Mouse (Mus musculus) neural tube, postnatal 0 days (tissue): ENCODE data around the gene Gm13287. TPM values are rescaled to one million over a fixed set of nuclear protein-coding genes. Genes with fewer than 3 reads are reported as not detected.

Experiments
- polyA plus RNA-seq: library from polyadenylated mRNA; unstranded; fragments of >200 nt; fragmentation: Nextera tagmentation; extraction: Ambion mirVana; gene quantifications from 2 replicates; pipeline ENCODE4 v1.2.1, GENCODE M21; 2015

Gm13287 gene
- polyA plus RNA-seq = not detected in 2 replicates

GRCm38 (mm10) chr4:88802954-88803353 is at the start of gene Gm13287:
Gm13287 (plus strand) TSS chr4:88803254.

GRCm38 (mm10) chr4:88754818-88755340 is 48.2 kb upstream of the Gm13287 start, which contains the start of gene Gm13271:
Gm13271 (plus strand) TSS chr4:88754868.

GRCm38 (mm10) chr4:88759610-88760268 is 43.3 kb upstream of the Gm13287 start, which contains the start of gene Gm13283:
Gm13283 (plus strand) TSS chr4:88760119.

GRCm38 (mm10) chr4:88773534-88773933 is 29.5 kb upstream of the Gm13287 start, which contains the start of gene Gm13290:
Gm13290 (plus strand) TSS chr4:88773834.

GRCm38 (mm10) chr4:88776622-88777021 is 26.4 kb upstream of the Gm13287 start, which contains the start of gene Gm13289:
Gm13289 (plus strand) TSS chr4:88776922.

GRCm38 (mm10) chr4:88779550-88779949 is 23.5 kb upstream of the Gm13287 start, which contains the start of gene Gm13272:
Gm13272 (plus strand) TSS chr4:88779850.

GRCm38 (mm10) chr4:88781831-88782230 is 21.2 kb upstream of the Gm13287 start, which contains the start of gene Ifnz:
Ifnz (plus strand) TSS chr4:88782131.

GRCm38 (mm10) chr4:88785409-88785808 is 17.6 kb upstream of the Gm13287 start, which contains the start of gene Gm13276:
Gm13276 (plus strand) TSS chr4:88785709.

GRCm38 (mm10) chr4:88788402-88788801 is 14.7 kb upstream of the Gm13287 start, which contains the start of gene Gm13277:
Gm13277 (plus strand) TSS chr4:88788632.

GRCm38 (mm10) chr4:88791250-88791649 is 11.8 kb upstream of the Gm13287 start, which contains the start of gene Gm13278:
Gm13278 (plus strand) TSS chr4:88791550.

GRCm38 (mm10) chr4:88793936-88794675 is 8.9 kb upstream of the Gm13287 start, which contains the start of gene Gm13275:
Gm13275 (plus strand) TSS chr4:88794487.

GRCm38 (mm10) chr4:88797097-88797496 is 6.0 kb upstream of the Gm13287 start, which contains the start of gene Gm13279:
Gm13279 (plus strand) TSS chr4:88797397.

GRCm38 (mm10) chr4:88799365-88799764 is 3.7 kb upstream of the Gm13287 start, which contains the start of gene Gm13285:
Gm13285 (plus strand) TSS chr4:88799665.

GRCm38 (mm10) chr4:88805231-88805630 is 2.2 kb downstream of the Gm13287 start, which contains the start of gene Gm13288:
Gm13288 (plus strand) TSS chr4:88805531.

GRCm38 (mm10) chr4:88815928-88816327 is 12.9 kb downstream of the Gm13287 start, which contains the start of gene Ifna7:
Ifna7 (plus strand) TSS chr4:88816228.

GRCm38 (mm10) chr4:88819659-88820058 is 16.6 kb downstream of the Gm13287 start, which contains the start of gene Ifna11:
Ifna11 (plus strand) TSS chr4:88819959.

GRCm38 (mm10) chr4:88827116-88827515 is 24.1 kb downstream of the Gm13287 start, which contains the start of gene Ifna6:
Ifna6 (plus strand) TSS chr4:88827416.

GRCm38 (mm10) chr4:88835225-88835624 is 32.2 kb downstream of the Gm13287 start, which contains the start of gene Ifna5:
Ifna5 (plus strand) TSS chr4:88835525.

GRCm38 (mm10) chr4:88841438-88841911 is 38.4 kb downstream of the Gm13287 start, which contains the start of gene Ifna4:
Ifna4 (plus strand) TSS chr4:88841861.

GRCm38 (mm10) chr4:88849698-88850097 is 46.6 kb downstream of the Gm13287 start, which contains the start of gene Ifna1:
Ifna1 (plus strand) TSS chr4:88850087.

